Comparison of ENCODE assay signal across 1 mouse cellular context in the genomic region with DNA sequence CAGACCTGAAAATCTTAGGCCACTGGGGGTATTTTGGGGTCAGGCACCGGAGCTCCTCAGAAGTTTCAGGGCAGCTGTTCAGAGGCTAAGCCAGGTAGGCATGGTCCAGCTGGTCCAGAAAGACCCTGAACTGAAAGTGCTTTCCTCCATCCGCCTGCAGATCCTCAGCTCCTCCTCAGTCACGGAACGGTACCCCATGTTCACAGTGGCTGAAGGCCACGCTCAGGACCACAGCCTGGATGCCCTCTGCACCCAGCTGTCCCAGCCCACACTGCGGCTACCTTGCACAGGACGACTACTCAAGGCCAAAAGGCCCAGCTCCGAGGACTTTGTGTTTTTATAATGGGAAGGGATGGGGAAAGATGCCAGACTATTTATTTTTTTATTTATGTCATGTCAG.
TF ChIP-seq lines count a peak whose summit lies in the region.

No protein-coding gene starts in this region.

TF ChIP-seq in CH12.LX, 34 proteins besides CTCF, POLR2A, EP300 and RAD21:
- no peak for TF ChIP-seq ZC3H11A (IDR thresholded peaks at IDR 0.05; ENCODE audit: low read depth, low read length)
- 0 out of 2 replicates have a peak, but pooled peaks have one; percentile 9 for TF ChIP-seq POLR2AphosphoS2 (IDR thresholded peaks at IDR 0.05; ENCODE audit: low read depth, low read length)
